Mouse (Mus musculus) liver, embryonic 13.5 days (tissue): ENCODE results near the gene Fam71e1. TPM values are rescaled to one million over a fixed set of nuclear protein-coding genes. Genes with fewer than 3 reads are reported as not detected.

ENCODE experiments used
- ATAC-seq: fragments of 200-750 bp; cut with Nextera tagmentation; 2 replicates; pipeline ENCODE4 v1.8.0; 2017; ENCODE audit warnings: low read depth, mild to moderate bottlenecking, moderate number of reproducible peaks, moderate library complexity
- DNase-seq: peaks from one replicate; pipeline ENCODE4 v3.0.0; 2022
- H3K27ac ChIP-seq: fragments of 300-500 bp; sonication (generic); 2 replicates; pipeline ENCODE4 v1.5.1; 2015; ENCODE audit warnings: moderate library complexity, mild to moderate bottlenecking, inconsistent platforms
- H3K27me3 ChIP-seq: fragments of 300-500 bp; sonication (generic); 2 replicates; pipeline ENCODE4 v1.6.1; 2015; ENCODE audit warnings: mild to moderate bottlenecking, inconsistent platforms
- H3K36me3 ChIP-seq: fragments of 300-500 bp; sonication (generic); 2 replicates; pipeline ENCODE4 v1.6.1; 2015; ENCODE audit warnings: mild to moderate bottlenecking, inconsistent platforms
- H3K4me1 ChIP-seq: fragments of 300-500 bp; sonication (generic); replicated peaks from 2 replicates; pipeline ENCODE4 v1.6.1; 2015; ENCODE audit warnings: inconsistent platforms
- H3K4me2 ChIP-seq: fragments of 300-500 bp; sonication (generic); 2 replicates; pipeline ENCODE4 v1.6.1; 2015; ENCODE audit warnings: inconsistent platforms, mild to moderate bottlenecking, moderate library complexity
- H3K4me3 ChIP-seq: fragments of 300-500 bp; sonication (generic); replicated peaks from 2 replicates; pipeline ENCODE4 v1.5.1; 2015; ENCODE audit warnings: mild to moderate bottlenecking, inconsistent platforms
- H3K9ac ChIP-seq: fragments of 300-500 bp; sonication (generic); 2 replicates; pipeline ENCODE4 v1.6.1; 2015; ENCODE audit warnings: mild to moderate bottlenecking, inconsistent platforms
- H3K9me3 ChIP-seq: fragments of 300-500 bp; sonication (generic); replicated peaks from 2 replicates; pipeline ENCODE4 v1.6.1; 2016; ENCODE audit warnings: inconsistent platforms
- WGBS: fragments of 180-500 bp; shearing (Covaris S2); methylation state at CpG from one replicate; pipeline ENCODE4 v1.1.7; 2015; ENCODE audit not compliant: insufficient replicate concordance; 5-methylcytosine and 5-hydroxymethylcytosine counted together
- polyA plus RNA-seq: library from polyadenylated mRNA; unstranded; fragments of >200 nt; fragmentation: Nextera tagmentation; extraction: Ambion mirVana; gene quantifications from 2 replicates; pipeline ENCODE4 v1.2.1, GENCODE M21; 2015

Gene Fam71e1
- polyA plus RNA-seq, 1 experiment from 2014 or later: 1.5 TPM

GRCm38 (mm10) chr7:44531207-44531606 is 34.8 kb downstream of the Fam71e1 start:
- H3K9ac ChIP-seq: no peak overlapping the region
- H3K27me3 ChIP-seq: peaks cover 20% of the 10 kb centered on the region
- DNase-seq (no peak), ATAC-seq (no peak)
- H3K36me3 ChIP-seq: peaks cover 41% of the 10 kb centered on the region
- H3K27ac ChIP-seq: no peak overlapping the region
- no peak overlapping the region for H3K4me2 ChIP-seq
- no peak overlapping the region for H3K4me3 ChIP-seq
- H3K9me3 ChIP-seq: no peaks in the 10 kb centered on the region
- H3K4me1 ChIP-seq: peaks cover 27% of the 10 kb centered on the region
- 20% methylated on average over 5 of the region's 5 CpGs for WGBS

- peaks cover 50% of the 10 kb centered on the region for H3K36me3 ChIP-seq
- no peak within 1 kb of the TSS for H3K27ac ChIP-seq
- no peak within 1 kb of the TSS for H3K9ac ChIP-seq
- H3K4me2 ChIP-seq: no peak within 1 kb of the TSS
- H3K27me3 ChIP-seq: peaks cover 11% of the 10 kb centered on the region
- DNase-seq (no peak), ATAC-seq (no peak)
- WGBS: 58% methylated on average over 4 of the region's 4 CpGs
- H3K4me1 ChIP-seq: peaks cover 27% of the 10 kb centered on the region
- no peaks in the 10 kb centered on the region for H3K9me3 ChIP-seq
- no peak within 1 kb of the TSS for H3K4me3 ChIP-seq
These were observed 35.8 kb downstream of the Fam71e1 start, which contains the start of gene Spib for GRCm38 (mm10) chr7:44531946-44532732. Gene Spib (minus strand): TSS chr7:44532071.

GRCm38 (mm10) chr7:44532918-44533745 is 36.8 kb downstream of the Fam71e1 start:
- Histone ChIP-seq H3K4me2 (no peak overlapping the region), H3K9me3 (no peaks in the 10 kb centered on the region), H3K27me3 (peaks cover 6% of the 10 kb centered on the region), H3K4me1 (peaks cover 21% of the 10 kb centered on the region), H3K27ac (no peak overlapping the region), H3K9ac (no peak overlapping the region), H3K36me3 (peaks cover 60% of the 10 kb centered on the region), H3K4me3 (no peak overlapping the region)
- DNase-seq: no peak
- WGBS: 79% methylated on average over 29 of the region's 29 CpGs
- ATAC-seq: no peak

- H3K36me3 ChIP-seq: peaks cover 66% of the 10 kb centered on the region
- WGBS: 85% methylated on average over 12 of the region's 12 CpGs
These were observed 37.3 kb downstream of the Fam71e1 start for GRCm38 (mm10) chr7:44533746-44534045.

GRCm38 (mm10) chr7:44534242-44534641 is 37.9 kb downstream of the Fam71e1 start:
- DNase-seq (no peak), ATAC-seq (no peak)
- no peaks in the 10 kb centered on the region; the same call in 1 of the 2 replicates for H3K27me3 ChIP-seq
- peaks cover 71% of the 10 kb centered on the region for H3K36me3 ChIP-seq
- no peak overlapping the region for H3K4me2 ChIP-seq
- 81% methylated on average over 13 of the region's 13 CpGs for WGBS
- no peak overlapping the region for H3K27ac ChIP-seq
- H3K9ac ChIP-seq: no peak overlapping the region
- H3K4me3 ChIP-seq: no peak overlapping the region
- peaks cover 16% of the 10 kb centered on the region for H3K4me1 ChIP-seq
- H3K9me3 ChIP-seq: no peaks in the 10 kb centered on the region

More at GRCm38 (mm10) chr7:44533746-44534045, 37.3 kb downstream of the Fam71e1 start:
- H3K9me3 ChIP-seq: no peaks in the 10 kb centered on the region
- ATAC-seq (no peak), DNase-seq (no peak)
- H3K27me3 ChIP-seq: peaks cover 3% of the 10 kb centered on the region
- H3K27ac ChIP-seq: no peak overlapping the region
- no peak overlapping the region for H3K9ac ChIP-seq
- H3K4me3 ChIP-seq: no peak overlapping the region
- H3K4me2 ChIP-seq: no peak overlapping the region
- H3K4me1 ChIP-seq: peaks cover 16% of the 10 kb centered on the region

GRCm38 (mm10) chr7:44534656-44535441 is 38.5 kb downstream of the Fam71e1 start:
- no peak overlapping the region for H3K9ac ChIP-seq
- ATAC-seq (no peak), DNase-seq (no peak)
- peaks cover 16% of the 10 kb centered on the region for H3K4me1 ChIP-seq
- H3K4me3 ChIP-seq: no peak overlapping the region
- no peaks in the 10 kb centered on the region for H3K9me3 ChIP-seq
- H3K27ac ChIP-seq: no peak overlapping the region
- H3K36me3 ChIP-seq: peaks cover 77% of the 10 kb centered on the region
- WGBS: 85% methylated on average over 19 of the region's 19 CpGs
- no peaks in the 10 kb centered on the region for H3K27me3 ChIP-seq
- no peak overlapping the region for H3K4me2 ChIP-seq

GRCm38 (mm10) chr7:44535657-44536589 is 39.5 kb downstream of the Fam71e1 start:
- ATAC-seq: no peak
- WGBS: 90% methylated on average over 27 of the region's 27 CpGs
- H3K27ac ChIP-seq: no peak overlapping the region
- no peak overlapping the region for H3K9ac ChIP-seq
- H3K36me3 ChIP-seq: peaks cover 88% of the 10 kb centered on the region
- H3K27me3 ChIP-seq: no peaks in the 10 kb centered on the region
- no peaks in the 10 kb centered on the region for H3K9me3 ChIP-seq
- no peak overlapping the region for H3K4me3 ChIP-seq
- H3K4me2 ChIP-seq: no peak overlapping the region
- H3K4me1 ChIP-seq: peaks cover 16% of the 10 kb centered on the region
- DNase-seq: no peak

GRCm38 (mm10) chr7:44536590-44536968 is 40.2 kb downstream of the Fam71e1 start:
- Histone ChIP-seq H3K36me3 (peaks cover 94% of the 10 kb centered on the region), H3K4me2 (no peak overlapping the region), H3K4me1 (peaks cover 16% of the 10 kb centered on the region), H3K9ac (no peak overlapping the region), H3K27me3 (no peaks in the 10 kb centered on the region), H3K9me3 (no peaks in the 10 kb centered on the region), H3K27ac (no peak overlapping the region), H3K4me3 (no peak overlapping the region)
- no peak for ATAC-seq
- WGBS: 84% methylated on average over 6 of the region's 6 CpGs
- no peak for DNase-seq

GRCm38 (mm10) chr7:44537009-44537408 is 40.6 kb downstream of the Fam71e1 start:
- Histone ChIP-seq H3K4me3 (no peak overlapping the region), H3K27ac (no peak overlapping the region), H3K9me3 (no peaks in the 10 kb centered on the region), H3K36me3 (peaks cover 99% of the 10 kb centered on the region), H3K27me3 (no peaks in the 10 kb centered on the region), H3K4me2 (no peak overlapping the region), H3K4me1 (peaks cover 16% of the 10 kb centered on the region), H3K9ac (no peak overlapping the region)
- WGBS: 76% methylated on average over 7 of the region's 7 CpGs
- no peak for ATAC-seq
- DNase-seq: no peak

- Histone ChIP-seq H3K4me1 (peaks cover 14% of the 10 kb centered on the region), H3K9ac (no peak overlapping the region), H3K36me3 (peaks cover 100% of the 10 kb centered on the region), H3K9me3 (no peaks in the 10 kb centered on the region), H3K27me3 (no peaks in the 10 kb centered on the region), H3K4me2 (no peak overlapping the region), H3K4me3 (no peak overlapping the region), H3K27ac (no peak overlapping the region)
- ATAC-seq (no peak), DNase-seq (no peak)
- 90% methylated on average over 13 of the region's 13 CpGs for WGBS
These were observed 41.1 kb downstream of the Fam71e1 start for GRCm38 (mm10) chr7:44537496-44537895.
